Mouse (Mus musculus): ENCODE measurements at regions not wholly inside any gene's neighbourhood (a gene's known extent, or its start where the extent isn't known, plus 50 kb on each side); places are given as distances from the start of the nearest gene placed in this dataset.
A peak's percentile ranks its signal among the peaks of the same experiment; 100 is the strongest.

DNA sequence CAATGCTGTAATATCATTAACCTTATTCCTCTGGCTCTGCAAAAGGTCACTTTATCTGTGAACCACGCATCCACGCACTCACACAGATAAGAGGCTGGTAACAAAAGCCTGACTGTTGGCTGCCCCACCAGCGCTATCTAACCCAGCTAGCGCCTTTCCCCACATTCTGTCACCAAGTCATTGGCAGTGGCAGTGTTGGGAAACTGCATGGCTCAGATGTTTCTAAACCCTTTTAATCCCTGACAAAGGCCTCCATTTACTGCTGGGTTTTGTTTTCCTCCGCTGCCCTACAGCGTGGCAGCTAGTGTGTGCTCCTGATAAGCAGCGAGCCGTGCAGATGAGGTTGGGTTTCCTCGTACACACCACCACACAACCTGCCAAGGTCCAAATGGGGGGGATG lies 55.7 kb downstream of the Id4 start:
- no peak for DNase-seq

DNA sequence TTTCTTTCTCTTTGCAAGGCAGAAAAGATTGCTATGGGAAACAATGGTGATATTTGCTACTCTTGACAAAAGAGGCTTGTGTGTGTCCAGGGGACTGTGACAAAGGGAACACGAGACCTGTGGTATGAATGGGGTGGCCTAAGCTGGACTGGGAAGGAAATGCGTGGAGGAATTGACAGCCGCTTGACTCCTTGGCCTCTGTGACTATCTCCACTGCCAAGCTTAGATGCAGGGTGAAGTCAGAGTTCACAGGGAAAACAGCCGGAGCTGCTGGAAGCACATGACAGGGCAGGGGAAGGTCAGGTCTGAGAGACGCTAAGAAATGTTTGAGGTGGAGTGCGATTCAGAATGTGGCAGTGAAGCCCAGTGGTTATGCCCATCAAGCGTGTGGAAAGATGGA lies 56.4 kb downstream of the Id4 start:
- DNase-seq = peak; percentile 14

DNA sequence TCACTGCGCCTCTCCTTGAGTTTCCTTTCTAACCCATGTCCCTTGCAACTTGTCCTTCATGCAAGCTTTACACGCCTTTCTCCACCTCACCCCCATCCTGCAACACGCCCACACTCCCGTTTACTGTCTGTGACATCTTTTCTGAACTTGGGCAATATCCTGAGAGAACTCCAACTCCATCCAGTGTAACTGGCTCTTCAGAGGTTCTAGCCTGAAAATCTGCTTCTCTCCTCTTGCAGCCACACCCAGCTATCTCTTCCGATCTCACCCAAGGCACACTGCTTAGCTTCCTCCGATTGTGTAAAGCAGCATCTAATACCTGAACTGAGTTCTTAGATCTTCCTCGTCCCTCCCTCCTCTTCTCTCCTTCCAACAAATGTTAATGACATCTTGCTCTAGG lies 58.0 kb downstream of the Id4 start:
- DNase-seq = no peak

DNA sequence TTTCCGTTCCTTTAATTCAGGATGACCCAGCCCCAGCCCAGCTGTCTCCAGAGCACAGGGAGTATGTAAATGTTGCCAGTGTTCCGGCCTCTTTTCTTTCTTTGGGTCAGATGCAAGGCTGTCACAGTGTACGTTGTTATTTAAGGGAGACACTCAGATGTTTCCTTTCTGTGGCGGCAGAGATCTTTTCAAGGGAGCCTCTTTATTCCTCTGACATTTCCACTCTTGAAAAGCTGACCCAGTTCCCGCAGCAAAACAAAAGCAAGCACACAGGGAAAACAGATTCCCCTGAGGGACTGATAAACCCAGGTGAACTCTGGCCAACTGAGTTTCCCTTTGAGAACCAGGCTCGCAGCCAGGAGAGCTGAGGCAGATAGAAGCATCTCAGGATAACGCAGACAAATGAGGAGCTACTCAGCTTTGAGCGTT lies 63.3 kb downstream of the Id4 start:
- DNase-seq = peak; percentile 48

DNA sequence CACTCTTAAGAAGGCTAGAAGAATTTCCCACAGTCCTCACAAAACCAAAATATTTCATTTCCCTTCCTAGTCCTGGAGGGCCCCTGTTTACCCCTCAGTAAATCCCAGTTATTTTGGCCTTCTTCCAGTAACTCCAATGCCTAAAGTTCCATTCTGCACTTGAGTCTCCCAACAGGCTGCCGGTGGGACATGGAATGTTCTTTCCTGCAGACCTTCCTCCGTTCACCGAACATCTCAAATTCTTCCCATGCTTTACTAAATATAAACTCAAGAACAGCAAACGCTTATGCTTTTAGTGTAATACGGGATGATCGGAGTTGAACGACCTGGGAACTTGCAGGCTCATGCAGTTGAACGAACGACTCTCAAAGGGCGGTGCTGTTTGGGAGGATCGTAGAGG lies 69.6 kb downstream of the Id4 start:
- DNase-seq = no peak

DNA sequence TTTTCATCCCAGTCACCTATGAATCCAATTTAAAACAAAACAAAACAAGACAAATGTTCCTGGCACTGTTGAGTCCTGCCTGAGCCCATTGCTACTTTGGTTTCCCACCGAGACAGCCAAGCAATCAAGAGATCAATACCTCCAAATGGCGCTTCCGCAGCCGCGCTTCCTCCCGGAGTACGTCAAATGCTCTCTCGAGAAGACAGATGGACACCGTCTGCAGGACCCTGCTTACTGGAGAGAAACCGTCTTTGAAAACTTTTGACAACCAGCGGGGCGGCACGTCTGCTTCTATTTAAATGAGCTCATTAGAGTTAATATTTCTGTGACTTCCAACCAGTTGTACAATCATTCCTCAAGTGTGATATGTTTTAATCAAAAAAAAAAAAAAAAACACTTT lies 75.1 kb downstream of the Id4 start:
- no peak for DNase-seq

DNA sequence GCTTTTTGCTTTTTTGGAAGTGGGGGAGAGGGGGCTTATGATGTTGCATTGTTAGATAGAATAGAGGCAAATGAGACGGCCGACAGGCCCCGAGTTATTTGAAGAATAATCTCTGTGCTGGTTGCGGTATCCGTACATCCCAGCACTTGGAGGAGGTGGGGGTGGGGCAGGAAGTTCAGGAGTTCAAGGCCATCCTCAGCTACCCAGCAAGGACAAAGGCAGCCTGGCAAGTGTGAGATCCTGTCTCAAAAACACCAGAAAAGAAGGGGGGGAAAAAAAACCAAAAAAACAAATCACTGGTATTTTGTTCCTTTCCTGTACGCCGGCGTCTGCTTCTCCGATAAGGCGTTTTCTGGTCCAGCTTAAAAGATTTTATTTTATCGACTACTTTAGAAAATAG lies 75.6 kb downstream of the Id4 start:
- DNase-seq = peak; percentile 23

DNA sequence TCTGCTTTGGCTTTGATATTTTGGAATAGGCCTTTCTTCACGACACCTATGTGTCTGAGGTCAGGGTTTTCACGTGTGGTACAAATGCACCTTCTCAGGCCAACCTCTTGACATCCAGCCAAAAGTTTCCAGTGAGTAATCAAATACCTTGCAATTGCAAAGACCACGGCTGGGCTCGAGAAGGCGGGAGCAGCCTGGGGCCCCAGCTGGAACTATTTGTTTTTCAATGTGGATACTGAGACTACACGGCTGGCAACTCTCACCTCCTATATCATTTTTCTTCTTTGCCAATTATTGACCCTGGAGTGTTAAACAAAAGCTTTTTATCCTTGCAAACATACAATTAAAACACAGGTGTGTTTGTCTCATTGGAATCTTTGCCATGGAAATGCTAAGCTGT lies 77.5 kb downstream of the Id4 start:
- DNase-seq = no peak

DNA sequence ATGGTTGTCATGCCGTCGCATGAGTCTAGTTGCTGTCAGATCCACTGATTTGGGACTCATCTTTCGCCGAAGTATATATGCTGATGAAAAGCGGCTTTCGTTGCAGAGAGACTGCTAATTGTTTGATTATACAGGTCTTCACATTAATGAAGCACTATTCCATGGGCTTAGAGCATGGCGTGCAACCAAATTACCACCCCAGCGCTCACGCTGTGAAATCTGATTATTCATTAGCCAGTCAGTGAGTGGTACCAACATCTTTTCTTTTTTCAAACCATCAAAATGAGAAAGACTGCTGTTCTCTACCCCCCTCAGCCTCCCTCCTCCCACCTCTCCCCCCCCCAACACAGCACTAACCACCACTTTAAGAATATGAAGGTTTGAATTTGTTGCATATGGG lies 89.1 kb downstream of the Id4 start:
- no peak for DNase-seq

DNA sequence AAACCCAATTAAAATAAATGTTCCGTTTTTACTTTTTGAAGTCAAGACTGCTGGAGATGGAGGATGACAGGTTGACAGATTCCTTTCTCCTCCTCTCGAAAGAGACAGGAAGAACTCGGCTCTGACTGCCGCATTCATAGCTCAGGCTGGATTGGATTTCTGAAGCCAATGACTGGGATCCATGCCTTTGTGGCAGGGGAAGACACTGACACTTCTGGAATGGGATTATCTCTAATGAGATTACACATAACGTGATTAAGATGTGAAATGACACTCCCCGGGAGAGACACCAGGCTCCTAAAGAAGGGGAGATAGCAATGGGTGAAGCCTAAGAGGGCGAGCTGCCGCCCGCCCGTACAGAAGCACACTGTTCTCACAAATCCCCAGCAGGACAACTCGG lies 89.9 kb downstream of the Id4 start:
- no peak for DNase-seq

DNA sequence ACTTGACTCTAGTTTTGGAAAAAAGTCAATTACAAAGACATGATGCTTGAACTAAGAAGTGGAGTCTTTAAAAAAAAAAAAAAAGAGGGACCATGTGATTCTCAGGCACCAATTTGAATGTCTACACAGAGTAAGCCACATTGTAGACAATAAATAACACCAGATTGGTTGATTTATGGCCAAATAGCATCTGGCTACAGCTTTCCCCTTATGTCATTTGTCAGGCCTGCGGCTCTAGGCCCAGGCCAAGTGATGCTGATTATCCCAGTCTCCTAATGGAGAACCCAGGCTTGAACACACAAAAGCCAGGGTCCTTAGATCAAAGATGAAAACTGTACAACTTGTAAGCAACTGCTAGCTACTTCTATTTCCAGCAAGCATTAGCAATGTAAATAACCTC lies 96.1 kb downstream of the Id4 start:
- DNase-seq = no peak

DNA sequence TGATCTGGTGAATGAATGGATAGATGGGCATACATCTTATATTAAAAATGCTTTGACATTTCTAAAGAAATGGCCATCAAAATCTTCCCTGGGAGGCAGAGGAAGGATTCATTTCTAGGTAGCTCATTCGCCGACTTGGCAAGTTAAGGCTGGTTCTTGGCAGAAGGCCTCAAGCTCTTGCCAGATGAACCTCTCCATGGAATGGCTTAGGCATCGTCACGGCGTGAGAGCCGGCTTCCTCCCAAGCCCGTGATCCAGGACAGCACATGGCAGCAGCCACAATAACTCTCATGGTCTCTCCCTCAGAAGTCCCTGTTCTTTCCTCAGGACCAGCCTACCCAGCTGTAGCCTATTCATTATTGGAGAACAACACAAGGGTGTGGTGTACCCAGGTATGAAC lies 96.6 kb downstream of the Id4 start:
- DNase-seq = peak; percentile 34

DNA sequence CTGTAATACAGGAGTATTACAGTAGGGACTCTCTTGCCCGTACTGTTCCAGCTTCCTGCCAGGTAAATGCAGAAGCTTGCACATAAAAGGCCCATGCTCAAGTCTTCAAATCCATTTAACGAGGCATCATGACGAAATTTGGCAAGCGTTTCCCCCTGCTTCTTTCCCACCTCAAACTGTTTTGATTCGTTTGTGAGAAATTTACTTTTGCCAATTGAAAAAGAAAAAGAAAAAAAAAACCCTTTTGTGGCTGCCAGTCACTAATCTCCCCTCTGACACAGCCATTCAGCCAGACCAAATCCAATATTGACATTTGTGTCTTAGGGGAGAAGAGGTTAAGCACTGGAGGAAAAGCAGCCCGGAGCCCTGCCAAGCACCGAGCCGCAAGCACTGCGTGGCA lies 110.0 kb downstream of the Id4 start:
- no peak for DNase-seq

DNA sequence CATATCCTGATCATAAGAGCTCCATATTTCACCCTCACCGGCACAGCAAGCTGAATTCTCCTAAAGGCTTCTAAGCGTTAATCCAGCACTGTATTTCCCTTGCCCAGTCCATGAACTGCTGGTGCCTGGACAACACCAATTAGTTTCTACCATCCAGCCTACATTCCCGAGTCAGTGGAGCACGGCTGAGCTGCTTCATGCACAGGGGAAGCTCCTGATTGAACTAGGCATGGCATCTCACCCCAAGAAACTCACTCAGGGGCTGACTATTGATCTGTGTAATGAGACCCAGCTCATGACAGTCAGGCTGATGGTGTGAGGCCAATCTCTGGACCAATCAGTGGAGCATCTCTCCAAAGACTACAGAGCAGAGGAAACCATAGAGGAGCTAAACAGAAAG lies 115.4 kb downstream of the Id4 start:
- no peak for DNase-seq

DNA sequence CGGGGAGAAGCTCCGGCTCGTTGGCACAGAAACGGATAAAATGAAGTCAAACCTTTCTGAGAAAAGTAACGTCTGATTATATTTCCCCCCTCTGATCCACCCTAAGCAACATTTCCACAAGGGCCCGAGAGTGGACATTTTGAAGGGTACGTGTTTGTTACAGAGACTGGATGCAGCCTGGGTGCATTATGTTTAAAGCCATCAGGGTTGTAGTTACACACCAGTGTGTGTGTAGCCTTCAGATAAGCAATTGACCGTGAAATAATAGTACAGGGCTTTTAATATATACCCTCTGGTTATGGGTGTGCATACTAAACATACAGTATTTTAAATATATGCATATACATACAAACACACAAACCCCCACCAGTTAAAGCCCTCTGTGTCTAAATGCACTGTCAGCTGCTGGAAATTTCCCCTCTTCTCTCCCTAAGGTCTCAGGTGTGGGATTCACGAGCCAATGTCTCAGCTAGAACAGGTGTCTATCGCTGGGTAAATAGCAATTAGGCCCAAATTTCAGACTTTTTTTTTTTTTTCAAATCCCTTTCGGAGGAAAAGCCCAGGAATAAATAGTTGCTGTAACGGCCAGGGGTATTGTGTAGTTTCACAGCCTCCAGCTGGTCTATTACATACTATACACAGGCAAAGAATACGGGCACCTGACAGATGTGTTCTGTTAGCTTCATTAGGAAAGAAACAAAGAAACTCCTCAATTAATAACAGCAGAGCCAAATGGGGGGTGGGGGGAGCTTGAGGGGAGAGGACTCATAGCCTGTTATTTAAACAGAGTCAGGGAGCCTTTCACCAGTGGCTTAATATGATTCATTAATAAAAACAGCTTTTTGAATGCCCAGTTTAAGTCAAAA lies 122.8 kb downstream of the Id4 start:
- no peak for DNase-seq

DNA sequence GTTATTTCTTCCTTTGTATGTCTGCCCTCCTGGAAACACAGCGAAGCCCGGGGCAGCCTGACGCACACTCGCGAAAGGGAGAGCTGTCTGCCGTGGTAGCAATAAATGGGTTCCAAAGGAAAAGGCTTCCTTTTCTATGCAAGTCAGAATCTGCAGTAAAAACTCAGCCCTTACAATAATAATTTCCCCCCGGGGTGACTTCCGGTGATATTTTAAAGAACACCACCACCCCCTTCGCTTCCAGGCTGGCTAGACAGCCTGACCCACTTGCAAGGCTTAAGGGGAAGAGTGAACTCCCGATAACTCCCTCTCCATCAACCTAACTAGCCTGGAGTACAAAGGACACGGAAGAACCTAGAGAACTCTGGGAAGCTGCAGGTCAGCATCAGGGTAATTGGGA lies 123.9 kb downstream of the Id4 start:
- DNase-seq = no peak

DNA sequence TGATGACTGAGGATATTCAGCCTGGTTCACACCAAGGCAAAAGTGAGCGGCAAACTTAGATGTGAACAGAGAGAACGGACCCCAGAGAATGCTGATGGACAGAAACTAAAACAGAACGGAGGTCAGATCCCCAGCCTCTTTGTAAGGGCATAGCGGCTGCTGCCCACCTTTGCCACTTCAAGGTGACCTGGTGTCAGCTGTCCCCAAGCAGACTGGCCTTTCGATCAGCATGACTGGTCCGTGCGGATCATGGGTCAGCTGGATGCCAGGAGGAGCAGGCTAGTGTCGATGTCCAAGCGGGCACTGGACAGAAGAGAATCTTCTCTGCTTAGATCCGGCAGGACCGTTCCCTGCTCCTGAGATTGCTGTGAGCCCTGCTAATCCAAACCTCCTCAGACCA lies 122.1 kb downstream of the Zfp169 start:
- no peak for DNase-seq

DNA sequence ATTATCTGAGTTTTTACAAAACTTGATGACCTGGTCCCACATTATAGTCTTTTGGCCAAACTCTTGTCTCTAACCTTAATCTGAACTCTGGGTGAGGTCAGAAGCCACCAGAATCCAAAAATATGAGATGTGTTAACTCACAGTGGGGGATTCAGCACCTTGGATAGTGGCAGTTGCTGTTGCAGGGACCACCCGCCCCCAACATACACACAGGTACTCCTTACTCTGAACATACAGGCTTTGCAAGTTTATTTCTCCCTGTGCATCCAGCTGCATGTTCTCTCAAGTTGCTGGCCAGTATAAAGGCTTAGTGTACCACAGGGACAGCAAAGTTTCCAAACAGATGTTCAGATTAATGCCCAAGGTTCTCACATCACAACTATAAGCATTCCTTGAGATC lies 115.5 kb downstream of the Zfp169 start:
- DNase-seq = no peak

DNA sequence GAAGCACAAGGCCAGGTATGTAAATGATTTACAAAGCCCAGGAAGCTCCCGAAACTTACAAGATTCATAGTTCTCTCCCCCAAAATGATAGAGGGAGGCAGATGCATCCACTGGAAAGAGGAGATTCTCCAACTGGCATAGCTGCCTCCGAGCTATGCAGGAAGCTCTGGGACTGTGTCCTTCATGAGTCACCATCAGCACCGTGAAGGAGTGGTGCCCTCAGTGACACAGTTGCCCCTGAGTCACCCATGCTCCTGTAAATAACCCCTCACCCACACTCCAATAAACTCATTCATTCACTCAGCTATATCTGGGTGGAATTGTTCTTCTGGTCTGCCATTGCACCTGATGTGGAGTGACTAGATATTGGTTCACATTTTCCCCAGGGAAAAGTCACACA lies 114.6 kb downstream of the Zfp169 start:
- peak; percentile 22 for DNase-seq

DNA sequence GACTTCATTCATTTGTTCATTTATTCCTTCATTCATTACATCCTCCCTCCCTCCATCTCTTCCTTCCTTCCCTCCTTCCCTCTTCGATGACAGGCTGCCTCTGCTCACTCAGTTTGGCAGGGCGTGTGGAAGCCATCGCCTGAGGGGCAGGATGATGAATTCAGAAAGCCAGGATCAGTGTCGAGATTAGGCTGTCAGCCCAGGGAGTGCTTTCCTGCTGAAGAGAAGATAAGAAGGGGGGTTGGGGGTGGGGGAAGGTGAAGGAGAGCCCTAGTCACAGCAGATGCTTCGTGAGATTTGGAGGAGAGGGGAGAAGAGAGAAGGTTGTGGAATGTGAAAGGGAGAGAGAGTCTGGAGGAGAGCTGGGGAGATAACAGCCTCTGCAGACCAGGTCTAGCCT lies 110.9 kb downstream of the Zfp169 start:
- no peak for DNase-seq

DNA sequence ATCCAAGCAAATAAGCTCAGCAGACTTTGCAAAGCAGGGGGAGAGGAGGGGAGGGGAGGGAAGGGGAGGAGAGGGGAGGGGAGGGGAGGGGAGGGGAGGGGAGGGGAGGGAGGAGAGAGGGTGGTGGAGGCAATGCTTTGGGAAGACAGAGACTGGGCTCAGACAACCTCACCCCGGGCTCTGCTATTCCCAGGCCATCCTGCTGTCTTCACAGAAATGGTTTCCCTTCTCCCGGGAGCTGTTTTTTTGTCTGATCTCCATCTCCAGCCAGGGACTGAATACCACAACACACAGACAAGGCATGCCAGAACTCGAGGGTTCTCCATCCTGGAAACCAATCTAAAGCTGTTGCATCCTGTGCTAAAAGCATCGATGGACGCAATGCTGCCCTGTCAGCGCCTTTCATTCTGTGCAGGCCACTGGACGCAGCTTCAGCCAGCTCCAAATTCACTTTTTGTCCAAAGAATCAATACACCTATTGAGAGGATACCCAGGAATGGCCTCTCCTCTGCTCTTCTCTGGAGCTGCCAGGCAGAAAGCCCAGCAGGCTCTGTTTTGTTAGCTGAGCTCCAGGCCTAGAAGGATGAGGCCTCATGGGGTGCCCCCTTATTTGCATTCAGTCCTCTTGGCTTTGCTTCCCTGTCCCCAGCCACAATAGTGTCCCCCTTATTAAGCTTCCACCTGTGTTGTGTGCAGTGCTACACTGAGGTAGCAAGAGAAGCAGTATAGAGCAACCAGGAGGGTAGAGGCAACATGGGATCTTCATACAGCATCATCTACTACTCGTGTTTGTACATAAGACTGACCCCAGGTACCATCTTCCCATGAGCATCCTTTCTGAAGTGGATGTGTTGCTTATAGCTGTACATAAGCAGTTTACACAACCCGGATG lies 90.6 kb downstream of the Zfp169 start:
- no peak for DNase-seq

DNA sequence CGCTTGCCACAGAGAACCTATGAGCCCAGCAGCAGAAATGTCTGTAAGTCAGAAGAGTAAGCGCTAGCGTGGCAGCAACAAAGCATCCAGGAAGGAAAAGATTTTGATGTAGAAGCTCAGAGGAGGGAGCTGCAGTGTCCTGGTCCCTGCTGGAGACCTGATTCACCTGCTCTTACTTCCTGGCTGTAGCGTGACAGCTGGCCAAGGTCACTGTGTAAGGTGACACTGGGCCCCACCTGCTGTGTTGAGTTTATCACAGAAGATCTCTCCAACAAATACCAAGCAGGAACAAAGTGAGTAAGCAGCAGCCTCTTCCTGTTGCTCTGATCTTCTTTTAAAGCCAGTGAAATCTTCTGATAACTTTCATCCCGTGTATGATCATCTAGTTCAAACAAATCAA lies 86.4 kb downstream of the Zfp169 start:
- DNase-seq = no peak

DNA sequence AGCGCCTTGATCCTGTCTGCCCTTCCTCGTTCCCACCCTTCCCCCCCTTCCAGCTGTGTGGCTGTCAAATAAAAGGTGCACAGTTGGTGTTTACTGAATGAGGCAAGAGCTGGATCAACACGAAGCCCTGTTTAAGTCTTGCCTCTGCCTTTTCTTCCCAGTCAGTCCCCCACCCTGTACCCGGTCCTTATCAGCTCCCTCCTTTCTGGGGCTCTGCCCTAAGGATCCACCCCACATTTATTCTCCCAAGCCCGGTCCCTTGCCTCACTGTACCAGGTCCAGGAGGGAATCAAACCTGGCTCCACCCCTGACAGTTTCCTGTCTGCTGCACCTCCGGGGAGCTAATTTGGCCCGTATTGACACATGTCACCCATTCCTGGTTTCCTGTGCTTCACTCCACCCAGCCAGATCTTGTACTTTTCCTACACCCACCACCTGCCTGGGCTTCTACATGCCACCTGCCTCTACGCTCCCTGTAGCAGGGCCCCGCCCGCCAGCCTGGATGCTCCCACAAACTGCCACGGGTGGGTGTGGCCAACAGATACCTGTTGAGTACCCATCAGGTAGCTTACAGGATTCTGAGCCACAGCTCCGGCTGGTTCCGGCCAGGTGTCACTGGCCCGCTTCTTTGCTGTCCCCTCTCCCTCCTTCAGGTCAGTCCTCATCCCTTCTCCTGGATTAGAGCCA lies 76.4 kb downstream of the Zfp169 start:
- DNase-seq = no peak
